Mouse (Mus musculus) heart, postnatal 0 days (tissue): Measurements from ENCODE around the gene Fbxw11. TPM values are rescaled to one million over a fixed set of nuclear protein-coding genes. Genes with fewer than 3 reads are reported as not detected.

Experiments used
- ATAC-seq: fragments of 200-750 bp; cut with Nextera tagmentation; 2 replicates; pipeline ENCODE4 v1.8.0; 2017; ENCODE audit warnings: low read depth, moderate number of reproducible peaks, moderate library complexity; ENCODE audit not compliant: insufficient read depth
- DNase-seq: peaks from one replicate; pipeline ENCODE4 v3.0.0-alpha.2; 2016; ENCODE audit warnings: low spot score
- H3K27ac ChIP-seq: fragments of 300-500 bp; sonication (generic); 2 replicates; pipeline ENCODE4 v1.5.1; 2014; ENCODE audit warnings: low read depth, mild to moderate bottlenecking
- H3K27me3 ChIP-seq: fragments of 300-500 bp; sonication (generic); 2 replicates; pipeline ENCODE4 v1.6.1; 2014; ENCODE audit warnings: low read length, mixed read lengths; ENCODE audit not compliant: control insufficient read depth, insufficient read depth
- H3K36me3 ChIP-seq: fragments of 300-500 bp; sonication (generic); replicated peaks from 2 replicates; pipeline ENCODE4 v1.6.1; 2014; ENCODE audit warnings: low read length, mixed read lengths; ENCODE audit not compliant: control insufficient read depth, insufficient read depth
- H3K4me1 ChIP-seq: fragments of 300-500 bp; sonication (generic); 2 replicates; pipeline ENCODE4 v1.6.1; 2014; ENCODE audit warnings: antibody characterized with exemption; ENCODE audit not compliant: control insufficient read depth, insufficient read depth
- H3K4me2 ChIP-seq: fragments of 300-500 bp; sonication (generic); 2 replicates; pipeline ENCODE4 v1.6.1; 2014; ENCODE audit warnings: low read depth, mild to moderate bottlenecking, low read length, moderate library complexity
- H3K4me3 ChIP-seq: fragments of 300-500 bp; sonication (generic); 2 replicates; pipeline ENCODE4 v1.5.1; 2014; ENCODE audit warnings: low read depth, low read length
- H3K9ac ChIP-seq: fragments of 300-500 bp; sonication (generic); replicated peaks from 2 replicates; pipeline ENCODE4 v1.6.1; 2014; ENCODE audit warnings: low read depth, low read length, mixed read lengths
- H3K9me3 ChIP-seq: fragments of 300-500 bp; sonication (generic); replicated peaks from 2 replicates; pipeline ENCODE4 v1.6.1; 2016; ENCODE audit warnings: low read length; ENCODE audit not compliant: control insufficient read depth
- CTCF ChIP-seq: IDR thresholded peaks from 2 replicates; pipeline ENCODE4 v1.5.1; 2016; ENCODE audit warnings: antibody characterized with exemption, control low read depth, low read depth
- EP300 ChIP-seq: IDR thresholded peaks from 2 replicates; pipeline ENCODE4 v1.6.1; 2016; ENCODE audit warnings: antibody characterized with exemption, low read depth
- WGBS: fragments of 180-500 bp; shearing (Covaris S2); extraction: QIAGEN DNeasy Blood & Tissue Kit; methylation state at CpG from one replicate; pipeline ENCODE4 v1.1.7; 2014; 5-methylcytosine and 5-hydroxymethylcytosine counted together
- polyA plus RNA-seq: library from polyadenylated mRNA; unstranded; fragments of >200 nt; fragmentation: Nextera tagmentation; extraction: Ambion mirVana; gene quantifications from 2 replicates; pipeline ENCODE4 v1.2.1, GENCODE M21; 2015
- total RNA-seq: library from RNA; depleted of rRNA; stranded (reverse); fragments of >200 nt; gene quantifications from 2 replicates; pipeline ENCODE4 v1.2.3, GENCODE M21; 2014; ENCODE audit warnings: low replicate concordance

Gene Fbxw11
- total and polyA plus RNA-seq, 2 experiments from 2014 or later = 45.9 to 58.3 TPM

- no peak for ATAC-seq
- TF ChIP-seq CTCF = no peak
- no peak for TF ChIP-seq EP300
- Histone ChIP-seq H3K4me1 (peaks cover 20% of the 10 kb centered on the region; the same call in 1 of the 2 replicates), H3K27ac (peak overlapping the region; percentile 72), H3K9me3 (no peaks in the 10 kb centered on the region), H3K36me3 (no peaks in the 10 kb centered on the region), H3K4me3 (no peak overlapping the region), H3K4me2 (no peak overlapping the region), H3K27me3 (no peaks in the 10 kb centered on the region), H3K9ac (no peak overlapping the region)
- no peak for DNase-seq
- WGBS = 41% methylated on average over 4 of the region's 4 CpGs
Observed at GRCm38 (mm10) chr11:32604663-32605062, 37.9 kb upstream of the Fbxw11 start.

DNA sequence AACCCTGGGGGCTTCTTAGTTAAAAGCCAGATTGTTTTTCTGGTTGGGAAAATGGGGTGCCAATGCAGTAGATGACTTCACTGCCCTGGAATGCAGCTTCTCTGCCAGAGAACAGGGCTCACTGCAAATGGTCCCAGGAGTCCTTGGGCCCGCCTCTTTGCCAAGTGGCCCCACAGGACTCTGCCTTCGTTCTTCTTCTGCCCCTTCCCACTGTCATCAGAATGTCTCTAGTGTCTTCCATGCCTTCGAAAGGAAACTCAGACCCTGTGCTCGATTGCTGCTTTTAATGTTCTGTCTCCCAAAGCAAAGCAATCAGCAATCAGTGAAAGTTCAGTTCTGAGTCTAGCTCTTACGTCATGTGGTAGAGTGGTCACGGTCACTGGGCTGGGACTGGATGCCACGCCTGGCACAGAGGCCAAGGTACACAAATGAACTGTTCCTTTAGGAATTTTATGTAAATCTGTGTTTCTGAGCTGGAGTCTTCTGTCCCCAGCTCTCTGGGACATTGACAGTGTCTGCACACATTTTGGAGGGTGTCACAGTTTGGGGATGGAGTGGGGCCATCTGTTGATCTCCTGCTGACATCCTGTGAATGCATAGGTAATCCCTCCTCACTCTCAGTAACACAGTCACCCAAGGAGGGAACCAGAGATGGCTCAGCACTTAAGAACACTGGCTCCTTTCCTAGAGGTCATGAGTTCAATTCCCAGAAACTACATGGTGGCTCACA, 37.2 kb upstream of the Fbxw11 start:
- no peak for TF ChIP-seq CTCF
- peaks cover 20% of the 10 kb centered on the region; the same call in 1 of the 2 replicates for H3K4me1 ChIP-seq
- H3K9ac ChIP-seq = no peak overlapping the region
- H3K9me3 ChIP-seq = no peaks in the 10 kb centered on the region
- H3K4me2 ChIP-seq = no peak overlapping the region
- ATAC-seq (peak; percentile 84), DNase-seq (peak; percentile 73)
- H3K27ac ChIP-seq = peak overlapping the region; percentile 72
- no peaks in the 10 kb centered on the region for H3K27me3 ChIP-seq
- WGBS = 22% methylated on average over 7 of the region's 7 CpGs
- H3K4me3 ChIP-seq = no peak overlapping the region
- H3K36me3 ChIP-seq = no peaks in the 10 kb centered on the region; the same call in 1 of the 2 replicates

- Histone ChIP-seq H3K4me1 (peaks cover 20% of the 10 kb centered on the region; the same call in 1 of the 2 replicates), H3K27ac (no peak overlapping the region), H3K36me3 (no peaks in the 10 kb centered on the region; the same call in 1 of the 2 replicates), H3K4me2 (no peak overlapping the region), H3K9ac (no peak overlapping the region), H3K9me3 (no peaks in the 10 kb centered on the region), H3K27me3 (no peaks in the 10 kb centered on the region), H3K4me3 (no peak overlapping the region)
- DNase-seq (no peak), ATAC-seq (no peak)
- TF ChIP-seq CTCF (no peak), EP300 (no peak)
- 65% methylated on average over 3 of the region's 3 CpGs for WGBS
Observed at GRCm38 (mm10) chr11:32605907-32606306, 36.6 kb upstream of the Fbxw11 start.

GRCm38 (mm10) chr11:32607319-32607718, 35.2 kb upstream of the Fbxw11 start:
- no peak overlapping the region for H3K9ac ChIP-seq
- no peaks in the 10 kb centered on the region; the same call in 1 of the 2 replicates for H3K36me3 ChIP-seq
- TF ChIP-seq CTCF (no peak), EP300 (no peak)
- DNase-seq (no peak), ATAC-seq (no peak)
- peaks cover 16% of the 10 kb centered on the region; the same call in 1 of the 2 replicates for H3K4me1 ChIP-seq
- H3K9me3 ChIP-seq = no peaks in the 10 kb centered on the region
- no peaks in the 10 kb centered on the region for H3K27me3 ChIP-seq
- no peak overlapping the region for H3K4me3 ChIP-seq
- H3K4me2 ChIP-seq = no peak overlapping the region
- H3K27ac ChIP-seq = no peak overlapping the region

- Histone ChIP-seq H3K27ac (no peak overlapping the region), H3K4me3 (no peak overlapping the region), H3K36me3 (no peaks in the 10 kb centered on the region; the same call in none of the 2 replicates), H3K27me3 (no peaks in the 10 kb centered on the region), H3K9me3 (no peaks in the 10 kb centered on the region), H3K4me2 (no peak overlapping the region), H3K9ac (no peak overlapping the region), H3K4me1 (peaks cover under 1% of the 10 kb centered on the region; the same call in 1 of the 2 replicates)
- ATAC-seq (no peak), DNase-seq (no peak)
- 77% methylated on average over 6 of the region's 6 CpGs for WGBS
- TF ChIP-seq EP300 = no peak
- no peak for TF ChIP-seq CTCF
Observed at GRCm38 (mm10) chr11:32610616-32611015, 31.9 kb upstream of the Fbxw11 start.
